Mouse (Mus musculus): ENCODE data around the gene Adcy10. TPM values are rescaled to one million over a fixed set of nuclear protein-coding genes. Genes with fewer than 3 reads are reported as not detected.
A peak's percentile ranks its signal among the peaks of the same experiment; 100 is the strongest.

The Adcy10 gene
- not detected in 2 replicates for polyA plus RNA-seq (2012; ENCODE audit: insufficient read depth, insufficient read length, low replicate concordance, missing spikeins)

GRCm38 (mm10) chr1:165484688-165485233, at the start of gene Adcy10:
Gene Adcy10, plus strand, starts transcription at chr1:165485183.
- Histone ChIP-seq H3K4me3 (ENCODE audit: insufficient read depth, low read depth, low read length) (no peak within 1 kb of the TSS), H3K27ac (ENCODE audit: insufficient read depth, low read depth, low read length) (no peak within 1 kb of the TSS), H3K4me1 (ENCODE audit: control insufficient read depth, insufficient read depth, low read length) (no peaks in the 10 kb centered on the region)
- TF ChIP-seq CTCF (IDR thresholded peaks at IDR 0.05; ENCODE audit: insufficient read depth, low read depth, low read length), result no peak
- no peak for TF ChIP-seq POLR2A (IDR thresholded peaks at IDR 0.05; ENCODE audit: insufficient read depth, low read depth, low read length)
- WGBS, result 92% methylated on average over 8 of the region's 8 CpGs

- WGBS, result 93% methylated on average over 1 of the region's 1 CpGs
- TF ChIP-seq POLR2A (IDR thresholded peaks at IDR 0.05; ENCODE audit: insufficient read depth, low read depth, low read length), result no peak
- no peak for TF ChIP-seq CTCF (IDR thresholded peaks at IDR 0.05; ENCODE audit: insufficient read depth, low read depth, low read length)
- Histone ChIP-seq H3K27ac (ENCODE audit: insufficient read depth, low read depth, low read length) (no peak overlapping the region), H3K4me3 (ENCODE audit: insufficient read depth, low read depth, low read length) (no peak overlapping the region), H3K4me1 (ENCODE audit: control insufficient read depth, insufficient read depth, low read length) (peaks cover 10% of the 10 kb centered on the region)
Observed at GRCm38 (mm10) chr1:165438289-165439021, 46.5 kb upstream of the Adcy10 start.

- Histone ChIP-seq H3K4me3 (ENCODE audit: insufficient read depth, low read depth, low read length) (no peak overlapping the region), H3K27ac (ENCODE audit: insufficient read depth, low read depth, low read length) (no peak overlapping the region), H3K4me1 (ENCODE audit: control insufficient read depth, insufficient read depth, low read length) (peaks cover 10% of the 10 kb centered on the region)
- 81% methylated on average over 3 of the region's 3 CpGs for WGBS
- TF ChIP-seq CTCF (IDR thresholded peaks at IDR 0.05; ENCODE audit: insufficient read depth, low read depth, low read length) (no peak), POLR2A (IDR thresholded peaks at IDR 0.05; ENCODE audit: insufficient read depth, low read depth, low read length) (no peak)
Observed at GRCm38 (mm10) chr1:165440788-165441187, 44.2 kb upstream of the Adcy10 start.

- H3K4me3 ChIP-seq (ENCODE audit: insufficient read depth, low read depth, low read length), result no peak overlapping the region
- H3K27ac ChIP-seq (ENCODE audit: insufficient read depth, low read depth, low read length), result no peak overlapping the region
- no peak for TF ChIP-seq CTCF (IDR thresholded peaks at IDR 0.05; ENCODE audit: insufficient read depth, low read depth, low read length)
- no peak for TF ChIP-seq POLR2A (IDR thresholded peaks at IDR 0.05; ENCODE audit: insufficient read depth, low read depth, low read length)
- H3K4me1 ChIP-seq (ENCODE audit: control insufficient read depth, insufficient read depth, low read length), result peaks cover 10% of the 10 kb centered on the region
Observed at GRCm38 (mm10) chr1:165441201-165441600, 43.8 kb upstream of the Adcy10 start.

- 94% methylated on average over 3 of the region's 3 CpGs for WGBS
- H3K4me3 ChIP-seq (ENCODE audit: insufficient read depth, low read depth, low read length), result no peak overlapping the region
- TF ChIP-seq CTCF (IDR thresholded peaks at IDR 0.05; ENCODE audit: insufficient read depth, low read depth, low read length), result no peak
- TF ChIP-seq POLR2A (IDR thresholded peaks at IDR 0.05; ENCODE audit: insufficient read depth, low read depth, low read length), result no peak
- no peak overlapping the region for H3K27ac ChIP-seq (ENCODE audit: insufficient read depth, low read depth, low read length)
- peaks cover 10% of the 10 kb centered on the region for H3K4me1 ChIP-seq (ENCODE audit: control insufficient read depth, insufficient read depth, low read length)
Observed at GRCm38 (mm10) chr1:165441719-165442118, 43.3 kb upstream of the Adcy10 start.

- peaks cover 2% of the 10 kb centered on the region; the same call in 1 of the 2 replicates for H3K4me1 ChIP-seq (ENCODE audit: control insufficient read depth, insufficient read depth, low read length)
- WGBS, result 16% methylated on average over 7 of the region's 7 CpGs
- no peak overlapping the region for H3K27ac ChIP-seq (ENCODE audit: insufficient read depth, low read depth, low read length)
- H3K4me3 ChIP-seq (ENCODE audit: insufficient read depth, low read depth, low read length), result peak overlapping the region; percentile 54
- TF ChIP-seq POLR2A (IDR thresholded peaks at IDR 0.05; ENCODE audit: insufficient read depth, low read depth, low read length) (no peak), CTCF (IDR thresholded peaks at IDR 0.05; ENCODE audit: insufficient read depth, low read depth, low read length) (no peak)
Observed at GRCm38 (mm10) chr1:165459041-165459502, 25.9 kb upstream of the Adcy10 start.

GRCm38 (mm10) chr1:165459503-165460181, 25.3 kb upstream of the Adcy10 start:
- Histone ChIP-seq H3K4me1 (ENCODE audit: control insufficient read depth, insufficient read depth, low read length) (peaks cover 2% of the 10 kb centered on the region; the same call in 1 of the 2 replicates), H3K27ac (ENCODE audit: insufficient read depth, low read depth, low read length) (0 out of 2 replicates have a peak overlapping the region, but pooled peaks have one; percentile 43), H3K4me3 (ENCODE audit: insufficient read depth, low read depth, low read length) (peak overlapping the region; percentile 54)
- under 1% methylated on average over 60 of the region's 60 CpGs for WGBS
- TF ChIP-seq CTCF (IDR thresholded peaks at IDR 0.05; ENCODE audit: insufficient read depth, low read depth, low read length) (no peak), POLR2A (IDR thresholded peaks at IDR 0.05; ENCODE audit: insufficient read depth, low read depth, low read length) (no peak)

GRCm38 (mm10) chr1:165460360-165460800, 24.6 kb upstream of the Adcy10 start, which contains the start of the genes Dcaf6 and Mpc2:
Gene Dcaf6, minus strand, starts transcription at chr1:165460475.
Gene Mpc2, plus strand, starts transcription at chr1:165460637.
- WGBS, result under 1% methylated on average over 37 of the region's 37 CpGs
- Histone ChIP-seq H3K27ac (ENCODE audit: insufficient read depth, low read depth, low read length) (peak within 1 kb of the TSS; percentile 89), H3K4me1 (ENCODE audit: control insufficient read depth, insufficient read depth, low read length) (peaks cover 2% of the 10 kb centered on the region; the same call in 1 of the 2 replicates), H3K4me3 (ENCODE audit: insufficient read depth, low read depth, low read length) (peak within 1 kb of the TSS; percentile 83)
- TF ChIP-seq POLR2A (IDR thresholded peaks at IDR 0.05; ENCODE audit: insufficient read depth, low read depth, low read length), result peak; percentile 63
- TF ChIP-seq CTCF (IDR thresholded peaks at IDR 0.05; ENCODE audit: insufficient read depth, low read depth, low read length), result no peak
